Mouse (Mus musculus) T-helper 1 cell (primary cell): ENCODE results near the gene Pde9a.

Experiments
- in situ Hi-C: fragments of 300-600 bp; cut with MboI, MseI; formaldehyde crosslinking; loops from one replicate; pipeline ENCODE4 v1.15.1; 2025; ENCODE audit warnings: high pct_unique_total_duplicates

Pde9a gene

DNA sequence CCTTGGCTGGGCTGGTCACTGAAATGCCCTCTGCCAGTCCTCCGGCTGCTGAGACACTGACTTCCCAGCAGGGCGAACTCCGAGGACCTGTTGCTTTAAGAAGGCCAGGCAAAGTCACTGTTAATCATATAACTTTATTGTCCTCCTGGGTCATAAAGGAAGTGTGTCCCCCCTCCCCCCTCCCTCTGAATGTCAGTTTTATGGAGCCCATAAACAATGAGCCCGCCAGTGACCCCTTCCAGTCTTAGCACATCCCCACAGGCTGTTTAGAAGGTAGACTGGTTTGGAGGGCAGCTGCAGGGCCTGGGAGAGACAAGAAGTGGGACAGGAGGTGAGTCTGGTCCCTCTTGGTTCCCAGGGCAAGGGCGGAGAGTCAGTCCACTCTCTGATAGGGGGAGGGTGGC is 46.9 kb downstream of the Pde9a start:
- in situ Hi-C loops: no loop called here

GRCm38 (mm10) chr17:31433401-31433928 is 47.5 kb downstream of the Pde9a start:
- in situ Hi-C loops: no loop called here

GRCm38 (mm10) chr17:31433978-31434797 is 48.2 kb downstream of the Pde9a start:
- in situ Hi-C loops: no loop called here

DNA sequence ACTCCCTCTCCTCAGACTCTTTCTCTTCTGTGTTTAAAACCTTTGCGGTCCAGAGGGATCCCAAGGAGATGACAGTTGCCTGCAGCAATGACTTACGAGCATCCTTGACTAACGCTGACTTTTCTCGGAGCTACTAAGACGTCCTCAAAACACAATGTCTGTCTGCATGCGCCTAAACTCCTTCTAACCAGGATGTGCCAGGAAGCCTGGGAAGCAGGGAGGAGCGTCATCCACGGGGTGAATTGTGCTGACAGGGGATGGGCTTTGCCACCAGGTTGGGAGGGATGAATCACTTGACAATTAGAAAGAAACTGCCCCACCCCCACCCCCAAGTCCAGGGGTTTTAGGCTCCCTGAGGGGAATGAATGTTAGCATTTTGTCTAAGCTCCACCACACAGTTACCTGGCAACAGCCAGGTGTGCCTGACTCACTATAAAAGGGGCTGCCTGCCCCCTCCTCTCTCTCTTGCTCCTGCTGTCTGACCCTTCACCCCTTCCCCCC is 48.9 kb downstream of the Pde9a start:
- in situ Hi-C loops: no loop called here

- in situ Hi-C loops: no loop called here
These were observed 50.2 kb downstream of the Pde9a start for GRCm38 (mm10) chr17:31435934-31436813.

GRCm38 (mm10) chr17:31436814-31437406 is 50.9 kb downstream of the Pde9a start:
- in situ Hi-C loops: no loop called here

DNA sequence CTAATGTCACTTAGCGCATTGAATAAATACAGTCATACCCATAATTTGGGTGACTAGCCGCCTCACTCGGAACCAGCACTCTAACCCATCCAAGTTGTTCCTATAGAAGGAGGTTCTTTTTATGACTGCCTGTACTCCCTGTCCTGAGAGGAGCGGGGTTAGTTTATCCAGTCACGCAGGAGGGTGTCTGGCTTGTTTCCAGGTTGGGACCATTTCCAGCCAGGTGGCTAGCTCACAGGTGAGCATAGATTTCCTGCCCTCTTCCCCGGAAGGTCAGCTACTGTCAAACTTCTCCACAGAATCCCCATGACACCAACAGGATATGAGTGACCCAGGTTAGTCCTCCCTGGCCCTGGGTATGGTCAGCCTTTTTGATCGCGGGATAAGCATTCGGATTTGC is 51.5 kb downstream of the Pde9a start:
- in situ Hi-C loops: no loop called here

DNA sequence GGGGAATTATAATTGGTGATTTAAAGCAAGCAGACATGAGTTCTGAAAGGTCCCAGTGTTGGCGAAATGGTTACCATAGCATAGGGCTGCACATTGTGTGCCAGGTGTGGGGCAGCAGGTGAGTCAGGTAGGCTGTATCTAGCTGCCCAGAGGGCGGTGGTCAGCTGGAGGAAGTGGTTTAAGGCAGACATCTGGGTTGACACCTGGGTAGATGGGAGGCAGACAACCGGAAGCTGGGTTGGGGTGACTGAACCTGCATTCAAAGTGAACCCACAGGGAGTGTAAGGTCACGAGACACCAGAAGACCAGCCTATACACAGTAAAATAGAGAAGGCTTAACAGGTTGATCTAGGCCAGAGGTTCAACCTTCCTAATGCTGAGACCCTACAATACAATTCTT is 54.0 kb downstream of the Pde9a start:
- in situ Hi-C loops: loop anchor here (10.0 kb wide), 1 partner anchor 435 kb away; no protein-coding TSS in a partner anchor

DNA sequence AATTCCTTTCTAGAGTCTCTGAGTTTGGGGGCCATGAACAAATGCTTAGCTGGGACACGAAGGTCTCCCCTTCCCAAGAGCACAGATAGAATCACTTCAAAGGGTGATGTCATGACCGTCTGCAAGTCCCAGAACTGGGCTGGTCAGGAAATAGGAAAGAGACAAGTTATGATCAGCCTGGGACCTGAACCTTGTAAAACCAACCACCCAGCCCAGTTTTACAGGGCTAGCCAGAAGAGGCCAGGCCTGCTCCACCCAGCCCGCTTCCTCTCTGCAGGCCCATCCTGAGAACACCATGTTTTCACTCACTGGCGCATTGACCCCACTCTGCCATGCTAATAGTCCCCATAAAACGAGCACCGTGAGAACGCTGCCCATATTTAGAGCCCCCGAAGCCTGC is 56.5 kb downstream of the Pde9a start:
- in situ Hi-C loops: loop anchor here (10.0 kb wide), 1 partner anchor 432 kb away; no protein-coding TSS in a partner anchor

GRCm38 (mm10) chr17:31444251-31444650 is 58.2 kb downstream of the Pde9a start:
- in situ Hi-C loops: loop anchor here (10.0 kb wide), 1 partner anchor 431 kb away; no protein-coding TSS in a partner anchor

GRCm38 (mm10) chr17:31445061-31445731 is 59.2 kb downstream of the Pde9a start:
- in situ Hi-C loops: loop anchor here (10.0 kb wide), 1 partner anchor 430 kb away; no protein-coding TSS in a partner anchor

DNA sequence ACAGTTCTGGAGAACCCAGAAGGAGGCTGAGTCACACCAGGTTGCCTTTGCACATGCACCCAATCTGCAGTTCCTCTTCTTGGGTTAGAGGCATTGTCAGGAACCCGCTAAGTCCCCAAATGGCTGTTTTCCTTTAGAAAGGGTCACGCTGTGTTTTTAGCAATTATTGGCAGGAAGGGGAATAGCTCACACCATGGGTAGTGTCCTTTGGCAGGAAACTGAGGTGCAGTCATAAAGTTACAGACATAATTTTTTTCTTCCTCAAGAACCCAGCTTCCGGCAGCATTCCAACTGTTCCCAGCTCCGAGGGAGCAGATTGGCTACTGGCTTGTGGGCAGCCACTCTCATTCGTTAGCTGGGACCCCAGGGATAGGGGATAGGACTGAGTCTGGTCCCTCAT is 61.8 kb downstream of the Pde9a start:
- in situ Hi-C loops: loop anchor here (10.0 kb wide), 1 partner anchor 427 kb away; no protein-coding TSS in a partner anchor

GRCm38 (mm10) chr17:31448519-31448918 is 62.5 kb downstream of the Pde9a start:
- in situ Hi-C loops: loop anchor here (10.0 kb wide), 1 partner anchor 426 kb away; no protein-coding TSS in a partner anchor

DNA sequence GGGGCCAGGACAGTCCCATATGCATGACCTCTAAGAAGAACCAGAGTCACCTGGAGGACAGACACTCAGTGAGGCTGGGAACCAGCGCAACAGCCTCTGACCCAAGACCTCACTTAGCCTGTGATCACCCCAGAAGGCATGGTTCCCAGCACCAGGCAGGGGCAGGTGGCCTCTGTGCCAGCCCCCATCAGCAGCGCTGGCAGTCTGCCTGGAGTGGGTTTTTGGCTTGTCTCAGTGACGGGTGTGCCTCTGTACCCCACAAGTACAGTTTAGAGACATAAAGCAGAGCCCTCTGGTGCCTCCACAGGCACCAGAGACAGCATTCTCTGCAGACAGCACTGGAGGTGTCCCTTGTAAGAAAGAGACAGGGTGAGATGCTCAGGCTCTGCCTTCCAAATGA is 64.2 kb downstream of the Pde9a start:
- in situ Hi-C loops: no loop called here

DNA sequence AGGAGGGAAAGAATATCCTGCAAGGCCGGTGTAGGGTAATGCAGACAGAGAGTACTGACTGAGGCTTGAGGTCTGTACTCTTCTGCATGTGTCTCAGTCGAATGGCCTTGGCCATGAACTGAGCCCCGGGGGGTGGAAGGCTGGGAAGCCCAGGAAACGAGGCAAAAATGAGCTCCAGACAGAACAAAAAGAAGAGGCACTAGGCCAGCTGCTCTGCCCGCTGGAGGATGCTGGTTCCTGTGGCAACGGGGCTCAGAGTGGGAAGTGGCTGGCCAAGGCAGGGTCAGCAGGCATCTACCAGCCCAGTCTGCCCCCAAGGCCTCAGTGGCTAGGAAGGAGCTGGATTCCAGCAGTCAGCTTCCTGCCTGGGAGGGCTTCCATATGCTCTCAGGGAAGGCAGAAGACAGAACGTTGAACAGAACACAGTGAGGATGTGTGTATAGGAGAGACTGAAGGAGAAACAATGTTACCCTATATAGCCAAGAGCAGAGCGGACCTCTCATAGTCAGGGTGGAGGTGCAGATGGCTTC is 65.2 kb downstream of the Pde9a start:
- in situ Hi-C loops: no loop called here

- in situ Hi-C loops: no loop called here
These were observed 66.8 kb downstream of the Pde9a start for GRCm38 (mm10) chr17:31452816-31453215.

DNA sequence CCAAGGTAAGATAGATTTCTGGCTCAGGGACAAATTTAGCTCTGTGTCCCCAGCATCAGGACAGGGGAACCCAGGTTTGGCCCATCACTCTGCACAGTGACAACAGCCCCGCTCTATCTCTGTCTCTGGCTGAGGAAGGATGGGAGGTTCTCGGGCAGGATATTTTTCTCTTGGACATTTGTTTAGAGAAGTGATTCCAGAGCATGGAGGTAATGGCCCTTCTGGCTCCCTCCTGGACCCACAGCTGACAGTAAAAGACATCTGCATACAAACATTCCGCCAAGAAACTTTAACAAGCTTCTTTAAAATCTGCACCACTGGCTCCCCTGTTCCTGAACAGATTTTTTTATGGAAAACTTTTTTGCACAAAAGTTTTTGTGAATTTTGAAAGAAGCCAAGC is 67.5 kb downstream of the Pde9a start:
- in situ Hi-C loops: no loop called here

DNA sequence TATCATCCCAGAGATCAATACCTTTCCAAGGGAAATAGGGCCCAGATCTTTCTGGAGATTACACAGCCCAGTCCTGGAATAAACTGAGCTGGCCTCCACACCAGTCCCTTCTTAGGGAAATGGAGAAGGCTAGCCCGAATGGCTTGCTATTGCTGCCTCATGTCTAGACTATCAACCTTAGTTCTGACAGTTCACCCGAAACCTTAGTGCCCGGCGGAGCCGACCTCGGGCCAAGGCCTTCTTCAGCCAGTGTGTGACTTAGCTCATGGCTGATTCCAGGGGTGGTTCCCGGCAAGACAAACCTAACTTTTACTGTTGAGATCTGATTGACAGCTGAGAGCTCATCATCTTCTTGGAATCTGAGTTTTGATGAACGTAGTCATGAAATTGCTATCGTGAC is 68.0 kb downstream of the Pde9a start:
- in situ Hi-C loops: no loop called here

DNA sequence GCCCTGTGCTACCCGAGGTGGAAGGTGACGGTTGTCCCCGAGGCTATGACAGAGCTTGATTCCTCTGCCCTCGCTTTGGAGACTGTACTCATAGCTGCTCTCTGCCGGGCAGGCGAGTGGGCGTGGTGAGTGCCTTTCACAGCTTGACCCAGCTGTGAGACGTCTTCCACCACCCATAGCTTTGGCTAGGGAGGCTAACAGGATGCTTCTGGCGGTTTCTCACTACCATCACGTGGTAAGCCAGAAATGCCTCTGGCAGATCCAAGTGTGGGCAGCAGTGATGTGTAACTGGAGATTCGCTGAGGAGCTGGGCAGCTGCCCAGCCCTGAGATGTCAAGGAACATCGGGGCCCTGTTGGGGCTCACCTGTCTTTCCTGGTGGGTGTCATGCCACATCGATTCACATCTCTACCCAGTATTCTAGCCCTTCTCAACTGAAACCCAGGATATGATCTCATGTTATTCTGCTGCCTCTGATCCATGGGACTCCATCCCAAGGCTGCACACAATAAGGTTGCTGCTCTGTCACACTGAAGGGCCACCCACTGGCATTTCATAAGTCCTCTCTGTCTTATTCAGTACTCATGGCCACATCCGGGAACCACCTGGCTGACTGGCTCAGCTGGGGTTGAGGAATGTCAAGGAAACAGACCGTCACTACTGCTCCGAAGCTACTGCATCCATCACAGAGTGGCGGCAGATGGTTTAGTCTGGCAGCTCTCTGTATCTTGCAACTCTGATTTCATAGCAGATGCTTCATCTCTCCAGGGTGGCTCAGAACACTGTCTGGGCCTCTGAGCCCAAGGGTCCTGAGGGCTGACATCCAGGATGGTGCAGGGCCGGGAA is 70.9 kb downstream of the Pde9a start:
- in situ Hi-C loops: no loop called here

GRCm38 (mm10) chr17:31460416-31460815 is 74.4 kb downstream of the Pde9a start:
- in situ Hi-C loops: no loop called here
